Comparison of ENCODE assay signal across 24 mouse cellular contexts in the genomic region with DNA sequence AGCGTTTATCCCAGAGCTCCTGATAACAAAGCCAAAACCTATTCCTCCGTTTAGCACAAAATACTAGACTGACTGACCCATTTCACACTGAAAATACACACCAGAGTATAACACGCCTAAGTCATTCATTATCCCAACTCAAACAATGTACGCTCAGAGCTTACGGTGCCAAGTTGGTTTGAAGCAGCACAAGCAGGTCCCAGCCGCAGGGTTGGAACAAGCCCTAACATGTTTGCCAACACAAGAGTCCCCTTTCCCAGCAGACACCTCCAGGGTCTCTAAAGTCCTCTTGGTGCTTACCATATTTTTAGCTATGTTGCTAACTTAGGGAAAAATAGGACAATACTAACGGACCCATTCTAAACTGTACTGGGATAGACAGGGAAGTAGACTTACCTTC. TPM values are rescaled to one million over a fixed set of nuclear protein-coding genes. Genes with fewer than 3 reads are reported as not detected.
DNase-seq lines count a peak whose midpoint lies in the region; ATAC-seq and TF ChIP-seq lines count a peak whose summit lies in the region.
"Had no signal": no experiment of that assay in that cellular context is flagged by ENCODE, and none has a peak within 500 bp of the region (broad histone marks: within the 10 kb centered on the region; RNA-seq: fewer than 3 reads in every experiment).

No protein-coding gene starts in this region.

- H3K27me3 ChIP-seq in stomach, embryonic 14.5 days (ENCODE audit: control insufficient read depth, insufficient read depth, low read length): no peaks in the 10 kb centered on the region
- no peaks in the 10 kb centered on the region for H3K27me3 ChIP-seq in stomach, postnatal 0 days (ENCODE audit: control insufficient read depth, insufficient read depth, low read length)
- H3K27me3 ChIP-seq in hindbrain, embryonic 10.5 days (ENCODE audit: insufficient read depth, poor library complexity, severe bottlenecking): no peaks in the 10 kb centered on the region
- H3K27me3 ChIP-seq: embryonic facial prominence, embryonic 12.5 days; heart, embryonic 15.5 days; hindbrain, embryonic 13.5 days; limb, embryonic 15.5 days; midbrain, embryonic 12.5 days; neural tube, embryonic 12.5 days had no signal

- peak overlapping the region; percentile 87; the same call in 1 of the 2 replicates for H3K27ac ChIP-seq in gastrocnemius, adult 2 months
- no peak overlapping the region for H3K27ac ChIP-seq in stomach, embryonic 14.5 days (ENCODE audit: low read length)
- H3K27ac ChIP-seq in stomach, postnatal 0 days (replicated peaks): no peak overlapping the region
- H3K27ac ChIP-seq in hindbrain, embryonic 10.5 days: no peak overlapping the region
- H3K27ac ChIP-seq: embryonic facial prominence, embryonic 12.5 days; heart, embryonic 10.5 days; heart, embryonic 15.5 days; hindbrain, embryonic 13.5 days; limb, embryonic 10.5 days; limb, embryonic 15.5 days; midbrain, embryonic 12.5 days; neural tube, embryonic 12.5 days had no signal

- no peak overlapping the region for H3K9ac ChIP-seq in stomach, embryonic 14.5 days (replicated peaks; ENCODE audit: low read depth, low read length)
- no peak overlapping the region for H3K9ac ChIP-seq in stomach, postnatal 0 days (ENCODE audit: low read length)
- H3K9ac ChIP-seq: embryonic facial prominence, embryonic 12.5 days; heart, embryonic 15.5 days; limb, embryonic 15.5 days; midbrain, embryonic 12.5 days; neural tube, embryonic 12.5 days had no signal

- intact Hi-C loops in gastrocnemius, adult 2 months (cut with DNase I): no loop called here

- no peak for TF ChIP-seq EP300 in stomach, postnatal 0 days (optimal IDR thresholded peaks at IDR 0.05)

- TF ChIP-seq CTCF in gastrocnemius, adult 2 months (IDR thresholded peaks at IDR 0.05): no peak
- no peak for TF ChIP-seq CTCF in stomach, postnatal 0 days (IDR thresholded peaks at IDR 0.05; ENCODE audit: low read depth)

- H3K4me1 ChIP-seq in stomach, embryonic 14.5 days (ENCODE audit: control insufficient read depth, insufficient read depth, low read length): peaks cover 41% of the 10 kb centered on the region
- peaks cover 4% of the 10 kb centered on the region for H3K4me1 ChIP-seq in stomach, postnatal 0 days (replicated peaks; ENCODE audit: control insufficient read depth, insufficient read depth)
- peaks cover 46% of the 10 kb centered on the region for H3K4me1 ChIP-seq in hindbrain, embryonic 10.5 days (replicated peaks)

- WGBS in stomach, embryonic 14.5 days: 59% methylated on average over 7 of the region's 7 CpGs
- 45% methylated on average over 7 of the region's 7 CpGs for WGBS in stomach, postnatal 0 days
- 92% methylated on average over 7 of the region's 7 CpGs for WGBS in hindbrain, embryonic 10.5 days

- no peaks in the 10 kb centered on the region for H3K9me3 ChIP-seq in stomach, embryonic 14.5 days (ENCODE audit: control insufficient read depth, low read depth, low read length)
- H3K9me3 ChIP-seq in stomach, postnatal 0 days (ENCODE audit: control insufficient read depth, low read length): no peaks in the 10 kb centered on the region
- H3K9me3 ChIP-seq in hindbrain, embryonic 10.5 days: no peaks in the 10 kb centered on the region
- H3K9me3 ChIP-seq: embryonic facial prominence, embryonic 12.5 days; forebrain, embryonic 10.5 days; heart, embryonic 10.5 days; heart, embryonic 15.5 days; hindbrain, embryonic 13.5 days; limb, embryonic 10.5 days; limb, embryonic 15.5 days; midbrain, embryonic 12.5 days; neural tube, embryonic 12.5 days had no signal

- no peak for DNase-seq in gastrocnemius, adult 2 months
- DNase-seq in gastrocnemius, adult 8-10 months (ENCODE audit: low spot score in 2 of 2): no peak
- no peak for DNase-seq in stomach, postnatal 0 days (ENCODE audit: low spot score)
- DNase-seq in R1 (ENCODE audit: low read depth, low spot score): peak; percentile 26
- no peak for DNase-seq in hindbrain, embryonic 10.5 days (ENCODE audit: low spot score)
- DNase-seq: adrenal gland, adult 8-10 months; B cell, adult 2 months; cerebellum, adult 8-10 months; cerebellum, postnatal 25 days; gastrocnemius, postnatal 10 days; layer of hippocampus, adult 9-11 months; lung, postnatal 36 days; right cerebral cortex, postnatal 4 days had no signal

- no peaks in the 10 kb centered on the region for H3K36me3 ChIP-seq in stomach, embryonic 14.5 days (ENCODE audit: control insufficient read depth, insufficient read depth, low read length)
- no peaks in the 10 kb centered on the region for H3K36me3 ChIP-seq in stomach, postnatal 0 days (ENCODE audit: control insufficient read depth, insufficient read depth, low read length)
- no peaks in the 10 kb centered on the region for H3K36me3 ChIP-seq in hindbrain, embryonic 10.5 days
- H3K36me3 ChIP-seq: embryonic facial prominence, embryonic 12.5 days; forebrain, embryonic 10.5 days; heart, embryonic 10.5 days; heart, embryonic 15.5 days; hindbrain, embryonic 13.5 days; limb, embryonic 10.5 days; limb, embryonic 15.5 days; midbrain, embryonic 12.5 days; neural tube, embryonic 12.5 days had no signal

- H3K4me3 ChIP-seq in gastrocnemius, adult 2 months: no peak overlapping the region
- no peak overlapping the region for H3K4me3 ChIP-seq in stomach, embryonic 14.5 days (ENCODE audit: low read depth, low read length)
- H3K4me3 ChIP-seq in stomach, postnatal 0 days (ENCODE audit: low read depth, low read length): no peak overlapping the region
- no peak overlapping the region for H3K4me3 ChIP-seq in hindbrain, embryonic 10.5 days
- H3K4me3 ChIP-seq: embryonic facial prominence, embryonic 12.5 days; forebrain, embryonic 10.5 days; heart, embryonic 10.5 days; heart, embryonic 15.5 days; hindbrain, embryonic 13.5 days; limb, embryonic 10.5 days; limb, embryonic 15.5 days; midbrain, embryonic 12.5 days; myocyte; neural tube, embryonic 12.5 days had no signal

- 0 out of 2 replicates have a peak, but pooled peaks have one; percentile 37 for ATAC-seq in stomach, embryonic 14.5 days (ENCODE audit: insufficient number of reproducible peaks, insufficient read depth, low FRiP score, low read depth)
- ATAC-seq in stomach, postnatal 0 days (ENCODE audit: low FRiP score, low TSS enrichment): no peak

- H3K4me2 ChIP-seq in stomach, embryonic 14.5 days (replicated peaks; ENCODE audit: low read depth, low read length): no peak overlapping the region
- no peak overlapping the region for H3K4me2 ChIP-seq in stomach, postnatal 0 days (replicated peaks; ENCODE audit: low read depth)
- H3K4me2 ChIP-seq: embryonic facial prominence, embryonic 12.5 days; heart, embryonic 15.5 days; hindbrain, embryonic 13.5 days; limb, embryonic 15.5 days; midbrain, embryonic 12.5 days; neural tube, embryonic 12.5 days had no signal

RNA-seq across cellular contexts. Expression of gene Hs2st1, which starts 14.8 kb away (rescaled TPM):
- 10 to 100 TPM; 12.8 to 14.8 TPM for total RNA-seq in gastrocnemius, adult 2 months (2021)
- total RNA-seq in gastrocnemius, adult 8-10 months (2022): 10 to 100 TPM; 10.1 to 12.8 (median 11.7) TPM
- polyA plus RNA-seq in stomach, embryonic 14.5 days (2014; fragmentation: Nextera tagmentation; extraction: Ambion mirVana): 18.4 and 19.9 TPM in 2 replicates
- polyA plus RNA-seq in stomach, postnatal 0 days (2015; fragmentation: Nextera tagmentation; extraction: Ambion mirVana): 5.1 and 5.8 TPM in 2 replicates
- 12.6 and 13.3 TPM in 2 replicates for polyA plus RNA-seq in hindbrain, embryonic 10.5 days (2016; fragmentation: Nextera tagmentation; extraction: Ambion mirVana)

RNA-seq across cellular contexts. Expression of gene Selenof, which starts 15.0 kb away (rescaled TPM):
- 100 to 1,000 TPM; 115 to 122 TPM for total RNA-seq in gastrocnemius, adult 2 months (2021)
- total RNA-seq in gastrocnemius, adult 8-10 months (2022): 100 to 1,000 TPM; 107 to 127 (median 111) TPM
- 482 and 488 TPM in 2 replicates for polyA plus RNA-seq in stomach, embryonic 14.5 days (2014; fragmentation: Nextera tagmentation; extraction: Ambion mirVana)
- polyA plus RNA-seq in stomach, postnatal 0 days (2015; fragmentation: Nextera tagmentation; extraction: Ambion mirVana): 546 and 560 TPM in 2 replicates
- 484 and 487 TPM in 2 replicates for polyA plus RNA-seq in hindbrain, embryonic 10.5 days (2016; fragmentation: Nextera tagmentation; extraction: Ambion mirVana)
